Mouse (Mus musculus): ENCODE measurements at regions not wholly inside any gene's neighbourhood (a gene's known extent, or its start where the extent isn't known, plus 50 kb on each side); places are given as distances from the start of the nearest gene placed in this dataset.

GRCm38 (mm10) chr7:37908618-37909130 lies 114.7 kb downstream of the Uri1 start:
- no peak overlapping the region for H3K27ac ChIP-seq (ENCODE audit: insufficient read depth, low read length)
- H3K4me3 ChIP-seq (ENCODE audit: low read depth, low read length), result no peak overlapping the region
- H3K36me3 ChIP-seq (ENCODE audit: control insufficient read depth, insufficient read depth, low read length, poor library complexity, severe bottlenecking), result no peaks in the 10 kb centered on the region
- no peak overlapping the region for H3K9ac ChIP-seq (ENCODE audit: low read depth, poor library complexity, severe bottlenecking)
- no peaks in the 10 kb centered on the region for H3K9me3 ChIP-seq (replicated peaks; ENCODE audit: control insufficient read depth, insufficient read depth, low read length, poor library complexity, severe bottlenecking)
- no peaks in the 10 kb centered on the region for H3K4me1 ChIP-seq (ENCODE audit: control insufficient read depth, insufficient read depth, low read length)
- no peak for TF ChIP-seq POLR2A (IDR thresholded peaks at IDR 0.05; ENCODE audit: insufficient read depth, low read length)
- TF ChIP-seq CTCF (IDR thresholded peaks at IDR 0.05; ENCODE audit: low read depth, low read length), result no peak
- TF ChIP-seq EP300 (IDR thresholded peaks at IDR 0.05; ENCODE audit: insufficient read depth, low read depth, low read length), result no peak
- H3K27me3 ChIP-seq (ENCODE audit: control insufficient read depth, insufficient read depth, low read length, poor library complexity, severe bottlenecking), result no peaks in the 10 kb centered on the region

- peak; percentile 85 for TF ChIP-seq CTCF (IDR thresholded peaks at IDR 0.05; ENCODE audit: low read depth, low read length)
- TF ChIP-seq POLR2A (IDR thresholded peaks at IDR 0.05; ENCODE audit: insufficient read depth, low read length), result no peak
- no peak for TF ChIP-seq EP300 (IDR thresholded peaks at IDR 0.05; ENCODE audit: insufficient read depth, low read depth, low read length)
- no peaks in the 10 kb centered on the region for H3K9me3 ChIP-seq (replicated peaks; ENCODE audit: control insufficient read depth, insufficient read depth, low read length, poor library complexity, severe bottlenecking)
These were observed 120.4 kb upstream of the Zfp536 start for GRCm38 (mm10) chr7:37893885-37894284.

GRCm38 (mm10) chr7:37874382-37874781 lies 100.9 kb upstream of the Zfp536 start:
- no peak for TF ChIP-seq EP300 (IDR thresholded peaks at IDR 0.05; ENCODE audit: insufficient read depth, low read depth, low read length)
- TF ChIP-seq POLR2A (IDR thresholded peaks at IDR 0.05; ENCODE audit: insufficient read depth, low read length), result no peak
- no peak for TF ChIP-seq CTCF (IDR thresholded peaks at IDR 0.05; ENCODE audit: low read depth, low read length)
- Histone ChIP-seq H3K27ac (ENCODE audit: insufficient read depth, low read length) (no peak overlapping the region), H3K9ac (ENCODE audit: low read depth, poor library complexity, severe bottlenecking) (no peak overlapping the region), H3K9me3 (replicated peaks; ENCODE audit: control insufficient read depth, insufficient read depth, low read length, poor library complexity, severe bottlenecking) (no peaks in the 10 kb centered on the region), H3K36me3 (ENCODE audit: control insufficient read depth, insufficient read depth, low read length, poor library complexity, severe bottlenecking) (no peaks in the 10 kb centered on the region), H3K4me1 (ENCODE audit: control insufficient read depth, insufficient read depth, low read length) (no peaks in the 10 kb centered on the region), H3K27me3 (ENCODE audit: control insufficient read depth, insufficient read depth, low read length, poor library complexity, severe bottlenecking) (no peaks in the 10 kb centered on the region), H3K4me3 (ENCODE audit: low read depth, low read length) (no peak overlapping the region)

More at GRCm38 (mm10) chr7:37893885-37894284, 120.4 kb upstream of the Zfp536 start:
- H3K4me3 ChIP-seq (ENCODE audit: low read depth, low read length), result no peak overlapping the region
- no peaks in the 10 kb centered on the region for H3K27me3 ChIP-seq (ENCODE audit: control insufficient read depth, insufficient read depth, low read length, poor library complexity, severe bottlenecking)
- no peak overlapping the region for H3K27ac ChIP-seq (ENCODE audit: insufficient read depth, low read length)
- H3K4me1 ChIP-seq (ENCODE audit: control insufficient read depth, insufficient read depth, low read length), result no peaks in the 10 kb centered on the region
- H3K36me3 ChIP-seq (ENCODE audit: control insufficient read depth, insufficient read depth, low read length, poor library complexity, severe bottlenecking), result no peaks in the 10 kb centered on the region
- H3K9ac ChIP-seq (ENCODE audit: low read depth, poor library complexity, severe bottlenecking), result no peak overlapping the region

GRCm38 (mm10) chr7:37870956-37871355 lies 97.5 kb upstream of the Zfp536 start:
- TF ChIP-seq POLR2A (IDR thresholded peaks at IDR 0.05; ENCODE audit: insufficient read depth, low read length) (no peak), EP300 (IDR thresholded peaks at IDR 0.05; ENCODE audit: insufficient read depth, low read depth, low read length) (no peak), CTCF (IDR thresholded peaks at IDR 0.05; ENCODE audit: low read depth, low read length) (no peak)
- Histone ChIP-seq H3K9ac (ENCODE audit: low read depth, poor library complexity, severe bottlenecking) (no peak overlapping the region), H3K36me3 (ENCODE audit: control insufficient read depth, insufficient read depth, low read length, poor library complexity, severe bottlenecking) (no peaks in the 10 kb centered on the region), H3K27me3 (ENCODE audit: control insufficient read depth, insufficient read depth, low read length, poor library complexity, severe bottlenecking) (no peaks in the 10 kb centered on the region), H3K4me3 (ENCODE audit: low read depth, low read length) (no peak overlapping the region), H3K9me3 (replicated peaks; ENCODE audit: control insufficient read depth, insufficient read depth, low read length, poor library complexity, severe bottlenecking) (no peaks in the 10 kb centered on the region), H3K4me1 (ENCODE audit: control insufficient read depth, insufficient read depth, low read length) (no peaks in the 10 kb centered on the region), H3K27ac (ENCODE audit: insufficient read depth, low read length) (no peak overlapping the region)

GRCm38 (mm10) chr7:37866468-37866867 lies 93.0 kb upstream of the Zfp536 start:
- H3K9me3 ChIP-seq (replicated peaks; ENCODE audit: control insufficient read depth, insufficient read depth, low read length, poor library complexity, severe bottlenecking), result no peaks in the 10 kb centered on the region
- no peak for TF ChIP-seq POLR2A (IDR thresholded peaks at IDR 0.05; ENCODE audit: insufficient read depth, low read length)
- TF ChIP-seq EP300 (IDR thresholded peaks at IDR 0.05; ENCODE audit: insufficient read depth, low read depth, low read length), result no peak
- no peak for TF ChIP-seq CTCF (IDR thresholded peaks at IDR 0.05; ENCODE audit: low read depth, low read length)
- no peak overlapping the region for H3K27ac ChIP-seq (ENCODE audit: insufficient read depth, low read length)
- no peaks in the 10 kb centered on the region for H3K27me3 ChIP-seq (ENCODE audit: control insufficient read depth, insufficient read depth, low read length, poor library complexity, severe bottlenecking)
- H3K36me3 ChIP-seq (ENCODE audit: control insufficient read depth, insufficient read depth, low read length, poor library complexity, severe bottlenecking), result no peaks in the 10 kb centered on the region
- H3K9ac ChIP-seq (ENCODE audit: low read depth, poor library complexity, severe bottlenecking), result no peak overlapping the region
- H3K4me1 ChIP-seq (ENCODE audit: control insufficient read depth, insufficient read depth, low read length), result no peaks in the 10 kb centered on the region
- no peak overlapping the region for H3K4me3 ChIP-seq (ENCODE audit: low read depth, low read length)

- Histone ChIP-seq H3K4me1 (ENCODE audit: control insufficient read depth, insufficient read depth, low read length) (no peaks in the 10 kb centered on the region), H3K36me3 (ENCODE audit: control insufficient read depth, insufficient read depth, low read length, poor library complexity, severe bottlenecking) (no peaks in the 10 kb centered on the region), H3K27ac (ENCODE audit: insufficient read depth, low read length) (no peak overlapping the region), H3K4me3 (ENCODE audit: low read depth, low read length) (no peak overlapping the region), H3K27me3 (ENCODE audit: control insufficient read depth, insufficient read depth, low read length, poor library complexity, severe bottlenecking) (no peaks in the 10 kb centered on the region), H3K9ac (ENCODE audit: low read depth, poor library complexity, severe bottlenecking) (no peak overlapping the region), H3K9me3 (replicated peaks; ENCODE audit: control insufficient read depth, insufficient read depth, low read length, poor library complexity, severe bottlenecking) (no peaks in the 10 kb centered on the region)
- no peak for TF ChIP-seq POLR2A (IDR thresholded peaks at IDR 0.05; ENCODE audit: insufficient read depth, low read length)
These were observed 78.0 kb upstream of the Zfp536 start for GRCm38 (mm10) chr7:37851471-37851870.

Measured in ES-Bruce4 (cell line).